Mouse (Mus musculus) MEL (cell line): ENCODE data around the gene Tmem151a.
A peak's percentile ranks its signal among the peaks of the same experiment; 100 is the strongest.

Experiments
- CTCF ChIP-seq, 3 experiments: IDR thresholded peaks in 2 of 3; conservative IDR thresholded peaks in 1 of 3; 2 replicates each; pipeline ENCODE4 v1.5.1; 2011 to 2012; ENCODE audit warnings: low read length in 3 of 3, low read depth in 2 of 3, mild to moderate bottlenecking in 2 of 3, improper control_type of control experiment in 1 of 3, inconsistent platforms in 1 of 3, mixed read lengths in 1 of 3, moderate library complexity in 1 of 3; ENCODE audit not compliant: control insufficient read depth in 1 of 3, insufficient read depth in 1 of 3, poor library complexity in 1 of 3, severe bottlenecking in 1 of 3
- EP300 ChIP-seq, 2 experiments: IDR thresholded peaks; 2 replicates each; pipeline ENCODE4 v1.6.1; 2011; ENCODE audit warnings: improper control_type of control experiment in 2 of 2, low read length in 2 of 2, low read depth in 1 of 2, mild to moderate bottlenecking in 1 of 2
- MAX ChIP-seq: IDR thresholded peaks from 2 replicates; pipeline ENCODE4 v1.6.1; 2011; ENCODE audit warnings: low read length, improper control_type of control experiment
- POLR2A ChIP-seq, 2 experiments: IDR thresholded peaks; 2 replicates each; pipeline ENCODE4 v1.6.1; 2011 to 2012; ENCODE audit warnings: low read length in 2 of 2, mild to moderate bottlenecking in 2 of 2, control low read depth in 1 of 2, improper control_type of control experiment in 1 of 2, low read depth in 1 of 2, moderate library complexity in 1 of 2; ENCODE audit not compliant: control insufficient read depth in 1 of 2, insufficient read depth in 1 of 2, poor library complexity in 1 of 2

DNA sequence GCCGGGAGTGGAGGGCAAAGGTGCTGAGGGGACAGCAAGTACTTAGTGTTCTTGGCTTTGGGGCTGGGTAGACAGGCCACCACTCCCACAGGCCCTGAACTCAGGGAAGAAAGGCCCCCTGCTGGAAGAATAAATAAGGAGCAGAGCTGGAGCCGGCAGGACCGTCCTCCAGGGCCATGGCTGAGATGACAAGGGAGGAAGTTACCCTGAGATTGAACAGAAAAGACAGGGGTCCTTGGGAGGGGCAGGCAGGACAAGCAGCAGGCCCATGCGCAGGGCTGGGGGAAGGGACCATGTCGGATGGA is 22.9 kb upstream of the Tmem151a start:
- TF ChIP-seq EP300 (IDR thresholded peaks at IDR 0.05; ENCODE audit: low read depth in 1 of 2, low read length in 2 of 2) (no peak), CTCF (IDR thresholded peaks at IDR 0.05 in 2 of 3, conservative IDR thresholded peaks at IDR 0.05 in 1 of 3; ENCODE audit: control insufficient read depth in 1 of 3, insufficient read depth in 1 of 3, low read depth in 2 of 3, low read length in 3 of 3, poor library complexity in 1 of 3, severe bottlenecking in 1 of 3) (peak in 2 of 3 experiments; percentile 17 to 34; a peak in 2 of 6 replicates), MAX (no peak), POLR2A (IDR thresholded peaks at IDR 0.05; ENCODE audit: control insufficient read depth in 1 of 2, insufficient read depth in 1 of 2, low read depth in 1 of 2, low read length in 2 of 2, poor library complexity in 1 of 2) (no peak)
